Mouse (Mus musculus) monocyte, adult 5-6 weeks (primary cell): Measurements from ENCODE around the gene Litaf. TPM values are rescaled to one million over a fixed set of nuclear protein-coding genes. Genes with fewer than 3 reads are reported as not detected.
A peak's percentile ranks its signal among the peaks of the same experiment; 100 is the strongest.
"Not testable (repeated sequence)": the region's sequence is repeated elsewhere in the genome, so short reads cannot be mapped to it uniquely, and the experiment has no call there.

ENCODE experiments used
- ATAC-seq: fragments of 153-309, 156-312 bp; replicated peaks from 2 replicates; pipeline ENCODE4 v1.8.0; 2017; ENCODE audit warnings: mild to moderate bottlenecking; ENCODE audit not compliant: low TSS enrichment, insufficient number of reproducible peaks, severe bottlenecking, poor library complexity, low FRiP score
- total RNA-seq: library from RNA; stranded (forward); fragments of 200-1000, 200-491, 200-594 nt; gene quantifications from 3 replicates; pipeline ENCODE4 v1.2.3, GENCODE M21; 2017

Litaf gene
- total RNA-seq, 1 experiment from 2014 or later, result 135 TPM

- no peak for ATAC-seq
Observed at GRCm38 (mm10) chr16:10974037-10974446, 91.9 kb downstream of the Litaf start.

- ATAC-seq, result no peak
Observed at GRCm38 (mm10) chr16:10972259-10972658, 93.7 kb downstream of the Litaf start.

GRCm38 (mm10) chr16:10969944-10970343, 96.0 kb downstream of the Litaf start:
- ATAC-seq, result not testable (repeated sequence)

GRCm38 (mm10) chr16:10969342-10969741, 96.6 kb downstream of the Litaf start:
- no peak for ATAC-seq

- no peak for ATAC-seq
Observed at GRCm38 (mm10) chr16:10968299-10968698, 97.7 kb downstream of the Litaf start.

- ATAC-seq, result no peak
Observed at GRCm38 (mm10) chr16:10967756-10968155, 98.2 kb downstream of the Litaf start.

GRCm38 (mm10) chr16:10967013-10967412, 98.9 kb downstream of the Litaf start:
- no peak for ATAC-seq

GRCm38 (mm10) chr16:10965034-10965433, 100.9 kb downstream of the Litaf start:
- ATAC-seq, result no peak

- ATAC-seq, result no peak
Observed at GRCm38 (mm10) chr16:10960916-10961315, 105.0 kb downstream of the Litaf start.

- ATAC-seq, result no peak
Observed at GRCm38 (mm10) chr16:10958763-10959440, 107.1 kb downstream of the Litaf start.

GRCm38 (mm10) chr16:10958307-10958706, 107.7 kb downstream of the Litaf start:
- ATAC-seq, result peak; percentile 70

GRCm38 (mm10) chr16:10957794-10958193, 108.2 kb downstream of the Litaf start:
- ATAC-seq, result no peak

- ATAC-seq, result no peak
Observed at GRCm38 (mm10) chr16:10956938-10957685, 108.8 kb downstream of the Litaf start.

- no peak for ATAC-seq
Observed at GRCm38 (mm10) chr16:10955078-10955477, 110.9 kb downstream of the Litaf start.

GRCm38 (mm10) chr16:10952881-10953280, 113.1 kb downstream of the Litaf start:
- ATAC-seq, result no peak

- no peak for ATAC-seq
Observed at GRCm38 (mm10) chr16:10952071-10952470, 113.9 kb downstream of the Litaf start.

GRCm38 (mm10) chr16:10951581-10951980, 114.4 kb downstream of the Litaf start:
- ATAC-seq, result no peak

GRCm38 (mm10) chr16:10950539-10950938, 115.4 kb downstream of the Litaf start:
- no peak for ATAC-seq

- ATAC-seq, result no peak
Observed at GRCm38 (mm10) chr16:10947724-10948123, 118.2 kb downstream of the Litaf start.
